Mouse (Mus musculus) E14TG2a.4 (cell line): ENCODE measurements around the gene Fam228a.

Source experiments
- CTCF ChIP-seq: conservative IDR thresholded peaks from 2 replicates; pipeline ENCODE4 v1.5.1; 2014; ENCODE audit warnings: low read length
- NANOG ChIP-seq: IDR thresholded peaks from 2 replicates; pipeline ENCODE4 v1.6.1; 2014; ENCODE audit warnings: borderline replicate concordance, low read length, mixed read lengths
- POU5F1 ChIP-seq: IDR thresholded peaks from 2 replicates; pipeline ENCODE4 v1.6.1; 2014; ENCODE audit warnings: low read length, borderline replicate concordance

DNA sequence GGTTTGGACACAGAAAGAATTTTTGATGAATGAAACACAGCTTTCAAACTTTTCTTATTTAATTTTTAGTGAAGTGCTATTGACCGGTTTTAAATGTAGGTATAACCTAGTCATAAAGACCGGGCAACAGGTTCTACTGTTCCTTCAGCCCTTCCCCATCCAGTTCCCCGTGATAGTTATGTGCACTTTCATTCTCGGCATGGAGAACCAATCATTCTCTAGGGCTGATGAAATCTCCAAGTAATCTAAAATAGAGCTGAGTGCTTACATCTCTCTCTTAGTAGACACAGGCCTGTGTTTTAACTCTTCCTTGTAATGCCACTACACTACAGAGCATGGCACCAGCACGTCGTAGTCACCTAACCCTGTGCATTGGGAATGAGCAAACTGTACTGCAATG is 39.5 kb upstream of the Fam228a start:
- TF ChIP-seq CTCF (no peak), NANOG (no peak), POU5F1 (no peak)
